Mouse (Mus musculus) limb, embryonic 13.5 days (tissue): ENCODE data around the gene Sdf2l1. TPM values are rescaled to one million over a fixed set of nuclear protein-coding genes. Genes with fewer than 3 reads are reported as not detected.
A peak's percentile ranks its signal among the peaks of the same experiment; 100 is the strongest.

ENCODE experiments used
- microRNA counts: library from miRNA; unstranded; fragments of <30 nt; microRNA quantifications from one replicate; lab custom pipeline; 2016
- microRNA-seq: library from miRNA; unstranded; fragments of <30 nt; microRNA quantifications from one replicate; pipeline ENCODE4, GENCODE M21; 2016
- polyA plus RNA-seq: library from polyadenylated mRNA; unstranded; fragments of >200 nt; fragmentation: Nextera tagmentation; extraction: Ambion mirVana; gene quantifications from 2 replicates; pipeline ENCODE4 v1.2.1, GENCODE M21; 2015

Sdf2l1 gene
- polyA plus RNA-seq, 1 experiment from 2014 or later = 58.0 TPM

MicroRNAs encoded within 50 kb of the gene (microRNA counts, 519-probe panel; counts per million panel counts)
- microRNA mmu-miR-130b (lab: Ali Mortazavi, UCI) = 4,515 counts per million, percentile 87 among the panel's probes with 10 or more counts
- 3,328 counts per million, percentile 58 among the panel's probes with 10 or more counts for microRNA mmu-miR-301b (lab: Ali Mortazavi, UCI)

Small RNAs within 50 kb of the gene (microRNA-seq; reads per million reads assigned to microRNA genes)
- gene Mir130b = 7,230 reads per million, percentile 93 among the genes with 10 or more reads in this experiment
- gene Mir301b = 96.6 reads per million, percentile 53 among the genes with 10 or more reads in this experiment

Other genes starting within 250 kb of the Sdf2l1 start
- 33.6 and 37.5 TPM in 2 replicates for gene Ppm1f, start 235.9 kb downstream of the Sdf2l1 start, polyA plus RNA-seq
- gene Mapk1, start 149.0 kb downstream of the Sdf2l1 start, polyA plus RNA-seq = 145 and 155 TPM in 2 replicates
- 53.8 and 57.3 TPM in 2 replicates for gene Ypel1, start 62.7 kb downstream of the Sdf2l1 start, polyA plus RNA-seq
- gene Ppil2, start 21.1 kb downstream of the Sdf2l1 start, polyA plus RNA-seq = 150 and 158 TPM in 2 replicates
- gene 2610318N02Rik, start 7.2 kb downstream of the Sdf2l1 start, polyA plus RNA-seq = 70.7 and 78.6 TPM in 2 replicates
- 7.2 and 7.6 TPM in 2 replicates for gene Ydjc, start 12.2 kb upstream of the Sdf2l1 start, polyA plus RNA-seq
- gene Ccdc116, start 14.8 kb upstream of the Sdf2l1 start, polyA plus RNA-seq = 0.51 and 0.59 TPM in 2 replicates
- gene Ube2l3, start 70.3 kb upstream of the Sdf2l1 start, polyA plus RNA-seq = 356 and 360 TPM in 2 replicates
- gene Rimbp3, start 76.2 kb upstream of the Sdf2l1 start, polyA plus RNA-seq = 0.28 and 0.38 TPM in 2 replicates
- gene Hic2, start 101.2 kb upstream of the Sdf2l1 start, polyA plus RNA-seq = 9.1 and 9.3 TPM in 2 replicates
- 12.6 and 14.3 TPM in 2 replicates for gene Tmem191c, start 143.7 kb upstream of the Sdf2l1 start, polyA plus RNA-seq
- 0.83 and 0.88 TPM in 2 replicates for gene Serpind1, start 199.0 kb upstream of the Sdf2l1 start, polyA plus RNA-seq